Mouse (Mus musculus) adrenal gland, adult 2 months (tissue): ENCODE measurements around the gene Zrsr1. TPM values are rescaled to one million over a fixed set of nuclear protein-coding genes. Genes with fewer than 3 reads are reported as not detected.

Source experiments
- DNase-seq: peaks from one replicate; pipeline ENCODE4 v3.0.0; 2021
- long read RNA-seq: library from polyadenylated mRNA; stranded (forward); transcript quantifications from one replicate; pipeline ENCODE4 v2.0.0, GENCODE M21; 2021
- polyA plus RNA-seq: library from polyadenylated mRNA; depleted of rRNA; stranded (reverse); fragments of >200 nt; gene quantifications from 2 replicates; pipeline ENCODE4 v1.2.3, GENCODE M21; 2012; rRNA removed
- total RNA-seq, 2 experiments: library from RNA; stranded (reverse); gene quantifications; 2 replicates each; pipeline ENCODE4 v1.2.3; 2021

Zrsr1 gene
- total RNA-seq (10 to 100 TPM; 34.5 to 38.0 TPM), polyA plus RNA-seq (8.9 and 9.6 TPM in 2 replicates)
- long read RNA-seq, full-length matches to known transcripts, result 16 of 16 reads
- long read RNA-seq, partial matches to known transcripts, result 0 of 16 reads
- long read RNA-seq, other reads (novel, unspliced or antisense), result 0 of 16 reads

DNA sequence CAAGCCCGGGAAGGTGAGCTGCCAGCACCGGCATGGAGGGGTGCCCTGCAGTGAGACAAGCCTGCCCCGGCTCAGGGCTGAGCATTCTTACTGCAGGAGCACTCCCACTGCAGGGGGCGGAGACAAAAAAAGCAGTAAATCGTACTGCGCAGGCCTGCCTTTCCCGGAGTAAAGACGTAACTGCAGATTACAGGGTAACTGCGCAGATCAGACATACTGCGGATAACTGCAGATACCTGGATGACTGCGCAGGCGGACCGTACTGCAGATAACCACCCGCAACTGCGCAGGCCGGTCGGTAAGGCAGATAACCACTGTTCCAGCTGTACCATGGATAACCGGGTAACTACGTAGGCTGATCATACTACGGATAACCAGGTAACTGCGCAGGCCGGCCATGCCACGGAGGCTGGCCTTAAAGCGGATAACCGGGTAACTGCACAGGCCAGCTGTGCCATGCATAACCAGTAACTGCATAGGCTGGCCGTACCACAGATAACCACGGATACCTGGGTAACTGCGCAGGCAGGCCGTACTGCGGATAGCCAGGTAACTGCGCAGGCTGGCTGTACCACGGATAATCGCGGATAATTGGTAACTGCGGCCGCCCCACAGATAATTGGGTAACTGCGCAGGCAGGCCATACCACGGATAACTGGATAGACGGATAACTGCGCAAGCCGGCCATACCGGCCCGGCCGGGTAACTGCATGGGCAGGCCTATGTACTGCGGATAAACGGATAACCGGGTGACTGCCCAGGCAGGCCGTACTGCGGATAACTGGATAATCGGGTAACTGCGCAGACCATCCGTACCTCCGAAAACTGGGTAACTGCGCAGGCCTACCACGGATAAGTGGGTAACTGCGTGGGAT is at the start of gene Zrsr1:
Gene Zrsr1, plus strand, starts transcription at position 171 of the 875 bp plus-strand sequence.
- peak; percentile 86 for DNase-seq

DNA sequence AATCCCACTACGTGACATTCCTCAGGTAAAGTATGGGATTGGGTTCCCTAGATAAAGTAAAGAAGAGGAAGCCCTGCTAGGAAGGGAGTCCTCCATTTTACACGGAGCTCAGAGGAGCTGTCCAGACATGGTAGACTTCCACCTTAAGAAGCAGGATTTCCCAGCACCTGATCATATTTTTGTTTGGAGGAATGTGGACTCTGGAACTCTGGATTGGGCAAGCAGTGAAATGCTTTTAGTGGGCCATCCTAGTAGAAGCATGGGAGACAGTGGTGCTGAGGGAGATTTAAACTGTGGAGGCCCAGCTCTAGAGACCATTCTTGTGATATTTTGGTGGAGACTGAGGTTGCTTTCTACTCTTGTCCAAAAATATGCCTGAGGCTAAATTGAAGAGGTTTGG is 49.3 kb upstream of the Zrsr1 start:
- no peak for DNase-seq

DNA sequence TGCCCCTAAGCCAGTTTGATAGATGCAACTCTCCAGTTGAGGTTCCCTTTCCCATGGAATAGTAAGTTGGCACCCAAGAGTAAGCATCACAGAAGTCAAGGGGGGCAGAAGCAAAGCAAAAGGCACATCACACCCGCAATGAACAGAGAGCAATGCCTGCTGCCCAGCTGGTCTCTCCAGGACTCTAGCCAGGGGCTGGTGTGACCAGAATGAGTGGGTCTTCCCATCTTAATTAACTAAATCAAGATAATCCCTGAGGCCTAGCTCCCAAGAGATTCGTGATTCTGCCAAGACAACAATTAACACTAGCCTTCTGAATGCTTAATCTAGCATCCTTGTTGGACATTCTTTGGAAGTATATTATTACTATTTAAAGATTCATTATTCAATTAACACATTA is 48.2 kb upstream of the Zrsr1 start:
- DNase-seq, result no peak

DNA sequence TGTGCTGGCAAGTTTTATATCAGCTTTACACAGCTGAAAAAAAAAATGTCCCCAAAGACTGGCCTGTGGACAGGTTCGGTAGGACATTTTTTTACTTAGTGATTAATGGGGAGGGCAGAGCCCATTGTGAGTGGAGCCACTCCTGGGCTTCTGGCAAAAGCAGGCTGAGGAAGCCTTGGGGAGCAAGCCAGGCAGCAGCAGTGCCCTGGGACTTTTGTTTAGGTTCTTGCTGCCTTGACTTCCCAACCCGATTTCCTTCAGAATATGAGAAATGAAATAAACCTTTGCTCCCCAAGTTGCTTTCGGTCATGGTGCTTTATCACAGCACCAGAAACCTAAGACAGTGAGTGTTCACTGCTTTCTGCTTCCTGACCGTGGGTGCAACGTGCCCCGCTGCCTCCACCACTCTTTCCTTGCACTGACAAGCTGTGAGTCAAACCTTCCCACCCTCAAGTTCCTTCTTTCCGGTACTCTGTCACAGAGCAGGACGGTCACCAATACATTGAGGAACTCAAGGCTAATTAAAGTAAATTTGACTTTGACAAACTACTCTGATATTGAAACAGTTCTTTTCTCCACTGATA is 43.1 kb upstream of the Zrsr1 start:
- DNase-seq, result peak; percentile 62

DNA sequence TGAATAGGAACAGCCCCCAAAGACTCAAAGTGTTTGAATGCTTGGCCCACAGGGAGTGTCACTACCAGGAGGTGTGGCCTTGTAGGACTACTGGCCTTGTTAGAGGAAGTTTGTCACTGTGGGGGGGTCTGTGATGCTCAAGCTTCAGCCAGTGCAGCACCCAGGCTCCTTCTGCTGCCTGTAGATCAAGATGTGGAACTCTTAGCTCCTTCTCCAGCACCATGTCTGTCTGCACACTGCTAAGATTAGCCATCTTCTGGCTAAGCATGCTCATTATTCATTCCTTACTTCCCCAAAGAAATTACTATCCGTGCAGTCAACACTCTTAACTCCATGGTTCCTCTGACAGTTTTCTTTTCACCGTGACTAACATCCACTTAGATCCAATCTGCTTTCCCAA is 41.7 kb upstream of the Zrsr1 start:
- DNase-seq, result no peak

DNA sequence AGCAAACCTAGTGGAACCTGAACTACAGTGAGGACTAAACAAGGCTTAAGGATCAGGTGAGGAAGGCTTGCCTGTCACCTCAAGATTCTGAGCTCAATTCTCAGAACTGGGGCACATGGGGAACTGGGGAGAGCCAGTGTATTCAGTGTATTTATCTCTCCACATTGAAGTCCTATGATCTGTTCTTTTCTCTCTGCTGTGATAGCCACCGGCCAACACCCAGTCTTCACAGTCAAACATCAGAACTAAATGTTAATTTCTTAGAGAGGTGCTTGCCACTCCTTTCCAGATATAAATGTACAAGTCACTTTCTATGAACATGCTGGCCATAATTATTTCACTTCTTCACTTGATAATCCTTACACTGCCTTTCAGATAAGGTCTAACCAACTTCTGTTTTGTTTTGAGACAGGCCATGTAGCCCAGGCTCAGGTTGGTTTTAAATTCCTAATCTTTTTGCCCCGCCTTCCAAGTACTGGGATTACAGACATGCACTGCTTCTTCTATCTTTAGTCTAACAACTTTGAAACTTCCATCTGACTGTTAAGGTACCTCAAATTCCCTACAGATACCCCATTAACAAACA is 40.4 kb upstream of the Zrsr1 start:
- DNase-seq, result no peak

DNA sequence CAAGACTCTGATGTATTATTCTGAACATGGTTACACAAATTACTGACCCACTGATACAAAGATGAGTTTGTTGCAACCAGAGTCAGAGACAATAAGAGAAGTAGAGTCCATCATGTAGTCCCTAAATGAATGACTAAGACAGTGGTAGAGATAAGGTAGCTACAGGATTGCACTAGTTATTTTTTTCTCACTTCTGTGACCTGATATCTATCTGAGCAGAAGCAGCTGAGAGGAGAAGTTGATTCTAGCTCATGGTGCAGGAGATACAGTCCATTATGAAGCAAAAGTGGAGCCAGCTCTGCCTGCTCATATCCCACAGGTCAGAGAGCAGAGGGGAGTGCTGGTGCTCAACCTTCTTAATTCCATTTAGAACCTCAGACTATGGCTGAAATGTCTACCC is 39.6 kb upstream of the Zrsr1 start:
- no peak for DNase-seq

DNA sequence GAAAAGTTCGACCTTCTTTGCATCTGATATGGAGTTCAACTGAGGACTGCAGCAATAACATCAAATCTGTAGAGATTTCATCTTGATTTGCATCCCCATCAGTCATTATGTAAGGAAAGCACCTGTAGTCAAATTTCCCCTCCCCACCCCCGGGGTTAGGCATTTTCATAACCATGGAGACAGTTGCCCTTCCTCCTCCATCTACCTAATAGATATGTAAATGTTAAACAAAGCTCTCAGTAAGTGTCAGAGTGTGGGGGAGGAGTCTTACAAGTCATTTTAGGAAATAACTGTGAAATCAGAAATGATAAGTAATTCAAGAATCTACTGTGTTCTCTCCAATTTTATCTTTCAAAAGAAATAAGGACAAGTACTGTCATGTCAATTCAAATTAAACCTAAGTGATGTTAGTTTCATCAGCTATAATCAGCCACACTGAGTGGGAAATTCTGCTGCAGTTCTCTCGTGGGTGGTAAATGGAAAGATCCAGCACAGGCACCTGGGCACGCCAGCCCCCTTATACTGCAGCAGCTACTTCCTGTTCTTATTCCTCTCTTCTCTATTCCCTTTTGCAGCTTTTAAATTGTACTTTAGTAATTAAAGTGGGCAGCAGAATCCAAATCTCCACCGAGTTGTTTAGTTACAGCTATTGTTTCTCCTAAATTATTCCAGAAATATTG is 35.2 kb upstream of the Zrsr1 start:
- DNase-seq, result no peak

DNA sequence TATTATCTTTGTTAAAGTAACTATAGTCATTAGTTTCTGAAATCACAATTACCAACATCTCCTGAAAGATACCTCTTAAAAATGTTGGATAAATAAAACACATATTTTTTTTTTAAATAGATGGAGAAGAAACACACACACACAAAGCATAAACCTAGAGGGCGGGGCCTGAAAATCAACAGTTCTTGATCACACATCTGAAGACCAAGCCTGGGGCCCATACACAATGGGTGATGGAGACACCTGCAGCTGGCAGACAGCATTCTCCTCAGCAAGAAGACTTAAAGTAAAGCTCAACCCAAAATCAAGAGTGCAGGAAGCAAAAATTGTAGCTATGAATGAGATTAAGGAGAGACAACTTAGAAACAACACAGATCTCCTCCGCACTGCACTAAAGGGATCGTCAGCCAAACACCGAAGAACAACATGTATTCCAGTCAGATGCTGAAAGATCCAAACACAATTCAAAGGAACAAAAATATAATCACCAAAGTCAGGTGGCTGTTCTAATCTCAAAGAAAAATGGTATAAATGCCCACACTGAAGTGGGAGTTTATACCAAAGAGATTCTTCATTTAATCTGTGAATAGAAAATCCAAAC is 34.0 kb upstream of the Zrsr1 start:
- DNase-seq, result no peak

DNA sequence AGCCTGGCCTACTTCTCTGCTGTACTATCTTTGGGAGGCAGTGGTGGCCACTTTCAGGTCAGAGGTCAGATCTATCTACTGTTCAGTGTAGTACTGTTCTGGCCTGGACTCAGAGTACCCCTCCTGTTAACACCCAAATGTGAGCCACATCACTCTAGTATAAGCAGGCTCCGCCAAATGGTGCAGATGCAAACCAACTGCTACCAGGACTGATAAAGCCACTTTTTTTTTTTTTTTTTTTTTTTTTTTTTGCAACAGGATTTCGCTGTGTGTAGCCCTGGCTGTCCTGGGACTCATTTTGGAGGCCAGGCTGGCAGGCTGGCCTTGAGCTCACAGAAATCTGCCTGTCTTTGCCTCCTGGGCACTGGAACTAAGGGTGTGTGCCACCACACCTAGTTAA is 32.8 kb upstream of the Zrsr1 start:
- DNase-seq, result no peak

DNA sequence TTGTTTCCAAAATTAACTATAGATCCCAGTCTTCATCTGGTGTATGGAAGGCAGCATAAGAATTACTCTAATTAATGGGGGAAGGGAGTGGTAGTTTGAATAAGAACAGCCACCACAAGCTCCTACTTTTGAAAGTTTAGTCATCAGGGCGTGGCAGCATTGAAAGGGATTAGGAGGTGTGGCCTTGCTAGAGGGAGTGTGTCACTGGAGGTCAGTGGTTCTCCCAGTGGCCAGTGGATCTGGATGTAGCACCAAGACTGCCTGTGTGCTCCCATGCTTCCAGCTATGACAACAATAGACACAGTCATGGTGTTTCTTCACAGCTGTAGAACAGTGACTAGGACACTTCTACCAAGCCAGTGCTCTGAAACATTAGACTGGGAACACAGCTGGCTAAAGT is 22.7 kb upstream of the Zrsr1 start:
- DNase-seq, result peak; percentile 53

DNA sequence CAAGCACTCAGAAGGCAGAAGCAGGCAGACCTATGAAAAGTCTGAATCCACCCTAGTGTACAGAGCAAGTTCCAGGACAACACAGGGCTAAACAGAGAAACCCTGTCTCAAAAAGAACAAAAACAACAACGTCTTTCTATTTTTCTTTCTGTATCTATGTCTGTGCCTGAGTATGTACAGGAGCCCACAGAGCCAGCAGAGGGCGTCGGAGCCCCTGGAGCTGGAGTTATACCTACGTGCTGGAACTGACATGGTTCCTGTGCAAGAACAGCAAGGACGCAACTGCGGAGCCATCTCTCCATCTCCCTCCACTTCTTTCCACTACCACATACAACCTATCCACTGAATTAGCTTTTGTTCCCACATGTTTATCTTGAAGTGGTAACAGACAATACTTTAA is 21.7 kb upstream of the Zrsr1 start:
- no peak for DNase-seq

DNA sequence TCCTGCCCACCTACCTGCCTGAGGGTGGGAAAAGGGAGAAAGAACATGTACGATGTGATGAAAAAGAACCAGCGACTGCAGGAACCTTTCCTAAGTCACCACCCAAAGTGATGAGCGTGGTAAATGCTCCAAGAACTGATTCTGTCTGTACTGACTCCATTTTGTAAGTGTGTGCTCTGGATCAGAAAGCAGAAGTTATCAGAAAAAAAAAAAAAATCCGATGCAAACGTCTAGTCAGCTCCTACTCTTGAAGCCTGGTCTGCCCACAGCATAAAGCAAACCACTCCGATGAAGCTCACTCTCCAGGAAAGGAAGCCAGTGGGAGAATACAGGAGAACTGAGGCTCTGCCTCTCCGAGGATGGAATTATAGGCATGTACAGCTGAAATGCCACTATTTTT is 19.1 kb upstream of the Zrsr1 start:
- DNase-seq, result no peak

DNA sequence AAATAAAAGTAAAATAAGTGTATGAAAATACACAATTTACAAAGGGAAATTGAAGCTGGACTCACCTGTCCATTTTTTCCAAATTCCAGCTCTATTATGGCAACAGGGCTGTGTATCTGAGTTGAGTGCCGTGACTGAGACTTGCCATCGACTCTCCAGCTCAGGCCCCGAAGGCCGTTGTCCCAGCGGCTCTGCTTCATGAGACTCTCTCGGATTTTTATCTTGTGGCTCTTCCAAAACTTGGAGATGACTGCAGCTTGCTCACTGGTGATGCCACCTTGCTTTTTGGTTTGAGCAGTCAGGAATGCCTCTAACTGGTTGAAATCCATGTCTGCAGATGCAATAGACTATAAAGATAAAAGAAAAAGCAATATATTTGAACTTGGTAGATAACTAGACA is 15.5 kb upstream of the Zrsr1 start:
- peak; percentile 51 for DNase-seq

DNA sequence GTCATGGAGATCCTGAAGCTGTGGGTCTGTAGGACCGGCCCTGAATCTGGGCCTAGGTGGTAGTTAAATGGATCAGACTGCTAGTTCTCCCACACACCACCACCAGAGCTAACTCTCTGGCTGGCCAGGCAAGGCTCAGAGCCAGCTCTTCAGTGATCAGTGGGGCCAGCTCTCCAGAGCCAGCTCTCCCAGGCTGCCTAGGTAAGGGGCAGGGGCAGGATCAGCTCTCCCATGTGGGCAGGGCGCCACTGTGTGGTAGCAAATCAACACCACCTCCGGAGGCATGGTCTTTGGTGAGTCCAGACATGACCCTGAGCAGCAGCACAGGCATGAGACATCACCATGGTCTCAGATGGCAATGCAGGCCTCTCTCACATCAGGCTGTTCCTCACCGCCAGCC is 15.0 kb upstream of the Zrsr1 start:
- DNase-seq, result peak; percentile 95

DNA sequence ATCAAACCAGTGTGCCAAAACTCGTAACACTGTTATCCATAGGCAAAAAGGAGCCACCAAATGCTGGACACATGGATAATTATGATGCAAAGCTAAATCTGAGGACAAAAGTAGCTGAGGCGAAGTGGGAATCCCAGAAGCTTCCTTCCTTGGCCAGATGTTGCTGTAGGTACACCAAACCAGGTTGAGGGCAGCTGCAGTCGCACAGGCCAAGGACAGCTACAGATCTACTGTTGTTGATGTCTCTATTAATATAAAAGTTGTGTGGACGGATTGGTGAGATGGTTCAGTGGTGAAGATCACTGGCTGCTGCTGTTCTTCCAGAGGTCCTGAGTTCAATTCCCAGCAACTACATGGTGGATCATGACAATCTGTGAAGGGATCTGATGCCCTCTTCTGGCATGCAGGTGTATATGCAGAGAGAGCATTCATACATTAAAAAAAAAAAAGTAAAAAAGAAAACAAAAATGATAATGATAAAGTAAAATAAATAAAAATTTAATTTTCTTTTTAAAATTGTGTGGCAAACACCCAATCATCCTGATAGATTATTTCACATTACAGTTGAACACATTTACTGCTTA is 13.9 kb upstream of the Zrsr1 start:
- no peak for DNase-seq

DNA sequence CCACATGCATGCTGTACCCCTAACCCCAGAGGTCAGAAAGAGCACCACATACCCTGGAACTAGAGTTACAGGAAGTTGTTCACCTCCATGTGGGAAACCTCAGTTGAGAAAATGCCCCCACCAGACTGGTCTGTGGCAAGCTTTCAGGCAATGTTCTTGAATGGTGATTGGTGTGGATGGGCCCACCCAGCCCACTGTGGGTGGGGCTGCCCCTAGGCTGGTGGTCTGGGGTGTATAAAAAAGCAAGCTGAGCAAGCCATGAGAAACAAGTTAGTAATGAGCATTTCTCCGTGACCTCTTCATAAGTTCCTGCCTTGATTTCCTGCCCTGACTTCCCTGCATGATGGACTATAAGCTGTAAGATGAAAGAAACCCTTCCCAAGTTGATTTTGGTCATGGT is 9.7 kb upstream of the Zrsr1 start:
- no peak for DNase-seq

DNA sequence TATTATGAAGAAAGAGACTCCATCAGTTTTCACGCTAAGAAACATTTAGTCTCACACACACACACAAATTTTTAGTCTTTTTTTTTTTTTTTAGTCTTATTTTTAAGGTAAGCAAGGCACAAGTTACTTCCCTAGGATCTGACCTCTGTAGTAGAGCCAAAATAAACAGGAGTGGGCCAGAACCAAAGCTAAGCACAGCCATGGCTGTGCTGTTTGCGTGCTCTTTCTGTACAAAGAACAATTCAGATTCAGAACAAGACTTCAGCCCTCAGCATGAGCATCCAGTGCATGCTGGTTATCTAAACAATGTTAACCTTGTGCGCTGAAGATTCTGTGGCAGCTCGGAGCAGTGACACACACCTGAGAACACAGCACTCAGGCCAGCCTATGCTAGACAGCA is 7.4 kb upstream of the Zrsr1 start:
- DNase-seq, result no peak

DNA sequence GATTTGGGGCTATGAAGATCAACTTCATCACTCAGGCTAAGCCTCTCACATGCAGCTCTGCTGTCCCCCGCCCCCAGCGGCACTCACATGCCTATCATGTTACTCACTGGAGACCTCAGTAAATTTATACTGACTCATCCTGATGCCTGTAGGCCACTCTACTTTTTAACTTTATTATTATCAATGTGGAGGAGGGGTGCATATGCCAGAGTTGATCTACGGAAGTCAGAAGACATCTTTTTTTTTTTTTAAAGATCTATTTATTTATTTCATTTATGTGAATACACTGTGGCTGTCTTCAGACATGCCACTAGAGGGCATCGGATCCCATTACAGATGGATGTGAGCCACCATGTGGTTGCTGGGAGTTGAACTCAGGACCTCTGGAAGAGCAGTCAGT is 6.3 kb upstream of the Zrsr1 start:
- peak; percentile 89 for DNase-seq

DNA sequence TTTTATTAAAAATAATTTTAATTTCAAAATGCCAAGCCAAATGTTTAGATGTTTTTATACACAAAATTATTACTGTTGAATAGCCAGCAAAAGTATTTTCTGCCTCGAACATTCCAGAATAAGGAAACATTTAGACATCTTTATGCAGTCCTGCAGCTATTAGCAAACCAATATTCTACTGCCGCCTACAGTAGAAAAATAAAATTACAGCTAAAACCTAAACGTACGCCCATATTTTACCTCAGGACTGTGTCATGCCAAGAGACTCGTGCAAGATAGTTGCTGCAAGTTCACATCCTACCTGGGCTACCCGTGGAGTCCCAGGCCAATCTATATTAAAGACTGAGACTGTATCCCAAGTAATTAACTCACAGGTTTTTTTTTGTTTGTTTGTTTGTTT is 2.3 kb upstream of the Zrsr1 start:
- DNase-seq, result no peak

DNA sequence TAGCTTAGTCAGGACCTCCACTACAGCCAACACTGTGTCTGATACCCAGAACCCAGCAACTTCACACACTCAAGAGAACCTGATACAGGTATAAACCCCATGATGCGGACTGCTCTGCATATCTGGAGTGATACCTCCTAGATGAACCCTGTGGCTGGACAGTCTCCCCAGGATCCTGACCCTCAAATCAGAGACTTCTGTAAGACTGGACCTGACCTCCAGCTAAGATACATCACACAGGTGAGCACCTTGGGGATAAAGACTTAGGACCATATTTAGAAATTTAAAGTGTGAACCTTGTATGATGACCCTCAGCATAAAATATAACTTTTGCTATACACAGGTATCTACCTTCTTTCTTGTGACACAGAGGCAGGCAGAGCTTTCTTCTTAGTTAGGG is 1.3 kb upstream of the Zrsr1 start:
- no peak for DNase-seq
